Mouse (Mus musculus): ENCODE measurements around the gene 6430550D23Rik. TPM values are rescaled to one million over a fixed set of nuclear protein-coding genes. Genes with fewer than 3 reads are reported as not detected.

The 6430550D23Rik gene
- polyA plus RNA-seq, 1 experiment = 2.6 TPM

DNA sequence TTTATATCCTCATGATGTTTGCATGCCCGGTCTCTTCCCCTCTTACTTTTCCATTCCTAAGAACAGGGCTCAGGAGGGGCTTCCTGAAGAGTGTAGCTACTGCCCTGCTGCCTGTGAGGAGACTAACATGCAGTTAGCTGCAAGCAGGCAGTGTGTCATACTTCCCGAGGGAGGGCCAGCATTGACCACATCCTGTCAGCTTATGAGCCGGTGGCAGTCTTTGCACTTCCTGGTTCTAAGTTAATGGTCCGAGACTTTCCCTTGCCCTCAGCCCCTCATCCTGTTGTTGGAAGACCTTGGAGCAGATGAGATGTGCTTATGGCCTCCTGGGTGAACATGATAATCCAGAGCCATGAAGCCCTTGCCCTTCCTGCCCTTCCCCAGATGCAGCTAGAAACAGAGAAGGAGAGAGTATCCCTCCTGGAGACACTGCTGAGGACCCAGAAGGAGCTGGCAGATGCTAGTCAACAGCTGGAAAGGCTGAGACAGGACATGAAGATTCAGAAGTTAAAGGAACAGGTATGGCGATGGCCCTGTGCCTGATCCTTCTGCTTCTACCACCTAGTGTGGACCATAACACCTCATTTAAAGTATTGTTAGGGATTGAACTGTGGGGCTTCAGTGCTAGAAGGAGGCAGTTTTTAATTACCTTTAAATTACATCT, 28.3 kb downstream of the 6430550D23Rik start:
- peak overlapping the region; percentile 42 for H3K4me3 ChIP-seq (ENCODE audit: insufficient read depth, low read depth, low read length)
- H3K4me1 ChIP-seq (ENCODE audit: control insufficient read depth, insufficient read depth, insufficient read length, low read length) = no peaks in the 10 kb centered on the region
- peak overlapping the region; percentile 52; the same call in 1 of the 2 replicates for H3K27ac ChIP-seq (replicated peaks; ENCODE audit: low read depth, low read length)

DNA sequence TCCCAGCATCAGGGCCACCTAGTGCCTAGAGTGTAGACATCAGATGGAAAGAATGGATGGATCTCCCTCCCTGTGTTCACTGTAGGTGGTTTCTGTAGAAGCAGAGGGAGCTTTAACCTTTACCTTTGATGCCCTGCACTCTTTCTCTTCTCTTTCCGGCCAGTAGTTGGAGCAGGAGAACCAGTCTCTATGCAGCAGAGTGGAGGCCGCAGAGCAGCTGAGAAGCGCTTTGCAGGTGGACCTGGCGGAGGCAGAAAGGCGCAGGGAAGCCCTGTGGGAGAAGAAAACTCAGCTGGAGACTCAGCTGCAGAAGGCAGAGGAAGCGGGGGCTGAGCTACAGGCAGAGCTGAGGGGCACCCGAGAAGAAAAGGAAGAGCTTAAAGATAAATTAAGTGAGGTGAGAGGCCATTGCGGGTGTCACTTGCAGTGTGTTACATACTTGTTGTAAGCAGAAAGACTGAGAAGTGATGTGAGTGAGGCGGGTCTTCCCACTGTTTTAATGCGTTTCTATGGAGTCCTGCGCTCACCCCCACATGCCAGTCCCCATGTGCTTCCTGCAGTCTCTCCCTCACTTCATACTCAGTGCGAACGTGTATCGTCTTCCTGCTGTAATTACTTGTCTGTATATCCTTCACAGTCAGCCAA, 33.6 kb downstream of the 6430550D23Rik start:
- Histone ChIP-seq H3K4me3 (ENCODE audit: insufficient read depth, low read depth, low read length) (no peak overlapping the region), H3K27ac (replicated peaks; ENCODE audit: low read depth, low read length) (no peak overlapping the region), H3K4me1 (ENCODE audit: control insufficient read depth, insufficient read depth, insufficient read length, low read length) (no peaks in the 10 kb centered on the region)

DNA sequence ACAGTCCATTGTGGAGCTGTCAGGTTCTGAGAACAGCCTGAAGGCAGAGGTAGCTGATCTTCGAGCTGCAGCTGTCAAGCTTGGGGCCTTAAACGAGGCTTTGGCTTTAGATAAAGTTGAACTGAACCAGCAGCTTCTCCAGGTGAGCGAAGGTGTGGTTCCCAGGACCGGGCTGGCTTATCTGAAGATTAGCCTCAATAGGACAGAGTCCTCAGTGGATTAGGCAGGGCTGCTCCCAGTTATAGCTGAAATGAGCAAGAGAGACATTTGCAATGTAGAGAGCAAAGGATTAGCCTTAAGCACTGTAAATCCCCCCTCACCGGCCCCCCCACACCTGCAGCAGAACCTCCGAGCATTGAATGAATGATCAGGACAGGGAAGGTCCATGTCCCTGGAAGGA, 34.4 kb downstream of the 6430550D23Rik start:
- Histone ChIP-seq H3K4me1 (ENCODE audit: control insufficient read depth, insufficient read depth, insufficient read length, low read length) (no peaks in the 10 kb centered on the region), H3K4me3 (ENCODE audit: insufficient read depth, low read depth, low read length) (no peak overlapping the region)

DNA sequence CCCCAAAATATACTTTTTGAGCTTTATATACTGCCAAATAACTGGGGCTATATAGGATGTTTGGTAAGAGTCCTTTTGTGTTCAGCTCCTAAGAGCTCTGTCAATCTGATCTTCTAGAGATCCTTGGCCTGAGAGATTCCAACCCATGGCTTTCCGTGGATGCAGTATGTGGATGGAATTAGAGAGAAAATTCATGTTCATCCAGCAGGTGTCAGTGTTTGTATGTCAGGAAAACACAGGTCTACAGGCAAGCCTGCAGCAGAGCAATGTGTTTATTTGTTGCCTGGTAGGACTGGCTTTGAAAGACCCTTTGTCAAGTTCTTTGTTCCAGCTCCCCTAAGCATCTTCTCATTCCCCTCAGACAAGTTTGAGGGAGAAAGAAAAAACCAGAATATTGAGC, 44.8 kb downstream of the 6430550D23Rik start:
- Histone ChIP-seq H3K4me1 (ENCODE audit: control insufficient read depth, insufficient read depth, insufficient read length, low read length) (no peaks in the 10 kb centered on the region), H3K27ac (replicated peaks; ENCODE audit: low read depth, low read length) (no peak overlapping the region), H3K4me3 (ENCODE audit: insufficient read depth, low read depth, low read length) (no peak overlapping the region)

More for the DNA sequence above, 34.4 kb downstream of the 6430550D23Rik start:
- H3K27ac ChIP-seq (replicated peaks; ENCODE audit: low read depth, low read length) = no peak overlapping the region

DNA sequence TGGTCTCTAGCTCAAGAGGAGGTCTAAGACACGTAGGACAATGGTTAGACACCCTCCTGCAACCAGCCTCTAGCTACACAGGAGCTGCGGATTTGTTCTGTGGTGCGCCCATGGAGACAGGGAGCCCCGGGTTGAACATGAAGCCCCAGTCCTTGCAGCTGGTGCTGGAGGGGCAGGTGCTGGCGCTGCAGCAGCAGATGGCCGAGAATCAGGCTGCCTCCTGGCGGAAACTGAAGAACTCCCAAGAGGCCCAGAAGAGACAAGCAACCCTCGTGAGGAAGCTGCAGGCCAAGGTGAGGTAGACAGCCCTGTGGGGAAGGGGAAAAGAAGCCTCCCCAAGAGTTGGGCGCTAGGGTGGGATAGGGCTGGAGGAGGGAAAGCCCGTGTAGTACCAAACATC, 45.9 kb downstream of the 6430550D23Rik start:
- H3K27ac ChIP-seq (replicated peaks; ENCODE audit: low read depth, low read length) = no peak overlapping the region
- no peak overlapping the region for H3K4me3 ChIP-seq (ENCODE audit: insufficient read depth, low read depth, low read length)
- H3K4me1 ChIP-seq (ENCODE audit: control insufficient read depth, insufficient read depth, insufficient read length, low read length) = no peaks in the 10 kb centered on the region

- H3K4me1 ChIP-seq (ENCODE audit: control insufficient read depth, insufficient read depth, insufficient read length, low read length) = no peaks in the 10 kb centered on the region
- H3K27ac ChIP-seq (replicated peaks; ENCODE audit: low read depth, low read length) = no peak overlapping the region
Measured at GRCm38 (mm10) chr2:155959981-155960380, 47.8 kb downstream of the 6430550D23Rik start.

DNA sequence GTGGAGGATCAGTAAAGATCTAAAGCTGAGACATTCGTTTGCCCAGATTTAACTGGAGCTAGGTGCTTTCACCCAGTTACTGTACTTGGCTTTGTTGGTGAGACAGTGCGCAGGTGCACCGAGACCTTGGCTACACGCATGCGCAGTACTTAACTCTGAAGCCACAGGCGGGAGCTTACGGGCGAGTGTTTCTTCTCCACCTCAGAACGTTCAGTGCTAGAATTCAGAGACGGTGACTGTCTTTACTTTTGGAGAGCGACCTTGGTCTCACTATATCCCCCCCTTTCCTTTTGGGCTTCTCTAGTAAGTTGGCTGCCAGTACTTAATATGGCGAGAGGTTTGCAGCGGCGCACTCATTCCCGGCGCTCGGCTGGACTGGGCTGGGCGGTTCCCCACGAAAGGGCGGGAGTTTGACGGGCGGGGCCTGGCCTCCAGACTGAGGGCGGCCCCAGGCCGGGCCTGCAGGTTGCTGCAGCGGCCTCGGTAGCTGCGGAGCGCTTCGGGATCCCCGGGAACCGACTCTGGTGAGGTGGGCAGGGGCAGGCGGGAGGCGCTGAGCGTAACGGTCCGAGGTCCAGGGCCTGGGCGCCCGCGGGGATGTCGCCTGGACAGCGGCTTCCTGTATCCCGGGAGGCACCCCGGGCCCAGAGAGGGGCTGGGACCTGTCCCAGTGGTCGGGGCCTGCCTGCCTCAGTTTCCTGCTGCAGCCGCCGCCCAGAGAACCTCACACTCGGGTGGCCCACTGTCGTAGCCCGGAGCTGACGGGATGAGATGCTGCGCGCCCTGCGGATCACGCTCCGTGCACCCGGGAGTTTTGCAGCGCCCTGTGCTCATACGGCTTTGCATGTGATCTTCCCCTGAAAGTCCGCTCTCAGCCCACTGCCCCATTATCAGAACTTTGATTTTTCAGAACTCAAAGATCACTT, 51.4 kb downstream of the 6430550D23Rik start, which contains the start of gene Cep250:
Cep250 (plus strand) TSS at position 325 of the 926 bp plus-strand sequence.
- H3K4me3 ChIP-seq (ENCODE audit: insufficient read depth, low read depth, low read length) = peak within 1 kb of the TSS; percentile 71

More at GRCm38 (mm10) chr2:155959981-155960380, 47.8 kb downstream of the 6430550D23Rik start:
- no peak overlapping the region for H3K4me3 ChIP-seq (ENCODE audit: insufficient read depth, low read depth, low read length)

GRCm38 (mm10) chr2:155952006-155952405, 55.8 kb downstream of the 6430550D23Rik start:
- Histone ChIP-seq H3K4me3 (ENCODE audit: insufficient read depth, low read depth, low read length) (no peak overlapping the region), H3K4me1 (ENCODE audit: control insufficient read depth, insufficient read depth, insufficient read length, low read length) (no peaks in the 10 kb centered on the region), H3K27ac (replicated peaks; ENCODE audit: low read depth, low read length) (no peak overlapping the region)

More for the DNA sequence above, 51.4 kb downstream of the 6430550D23Rik start, which contains the start of gene Cep250:
- Histone ChIP-seq H3K4me1 (ENCODE audit: control insufficient read depth, insufficient read depth, insufficient read length, low read length) (no peaks in the 10 kb centered on the region), H3K27ac (replicated peaks; ENCODE audit: low read depth, low read length) (peak within 1 kb of the TSS; percentile 98)

DNA sequence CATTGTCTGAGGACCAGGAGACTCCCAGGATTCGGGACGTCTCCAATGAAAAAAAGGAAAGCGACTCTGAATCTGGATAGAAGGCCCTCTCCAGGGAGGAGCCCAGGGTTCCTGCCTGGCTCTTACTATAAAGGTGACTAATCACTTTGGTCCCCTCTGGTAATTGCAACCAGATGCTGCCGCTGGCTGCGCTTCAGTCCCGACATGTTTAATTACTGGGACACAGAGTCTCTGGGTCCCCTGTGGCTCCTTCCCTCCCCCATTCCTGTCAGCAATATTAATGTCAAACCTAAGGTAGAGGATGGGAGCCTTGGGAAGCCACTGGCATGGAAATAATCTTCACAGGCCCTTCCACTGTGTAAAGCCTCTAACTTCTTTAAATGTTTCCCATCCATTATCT, 58.4 kb downstream of the 6430550D23Rik start:
- H3K4me3 ChIP-seq (ENCODE audit: insufficient read depth, low read depth, low read length) = no peak overlapping the region
- H3K27ac ChIP-seq (replicated peaks; ENCODE audit: low read depth, low read length) = no peak overlapping the region
- no peaks in the 10 kb centered on the region; the same call in 1 of the 2 replicates for H3K4me1 ChIP-seq (ENCODE audit: control insufficient read depth, insufficient read depth, insufficient read length, low read length)

GRCm38 (mm10) chr2:155947390-155948002, 60.3 kb downstream of the 6430550D23Rik start:
- H3K4me3 ChIP-seq (ENCODE audit: insufficient read depth, low read depth, low read length) = no peak overlapping the region
- no peak overlapping the region for H3K27ac ChIP-seq (replicated peaks; ENCODE audit: low read depth, low read length)
- peaks cover 2% of the 10 kb centered on the region; the same call in 1 of the 2 replicates for H3K4me1 ChIP-seq (ENCODE audit: control insufficient read depth, insufficient read depth, insufficient read length, low read length)

DNA sequence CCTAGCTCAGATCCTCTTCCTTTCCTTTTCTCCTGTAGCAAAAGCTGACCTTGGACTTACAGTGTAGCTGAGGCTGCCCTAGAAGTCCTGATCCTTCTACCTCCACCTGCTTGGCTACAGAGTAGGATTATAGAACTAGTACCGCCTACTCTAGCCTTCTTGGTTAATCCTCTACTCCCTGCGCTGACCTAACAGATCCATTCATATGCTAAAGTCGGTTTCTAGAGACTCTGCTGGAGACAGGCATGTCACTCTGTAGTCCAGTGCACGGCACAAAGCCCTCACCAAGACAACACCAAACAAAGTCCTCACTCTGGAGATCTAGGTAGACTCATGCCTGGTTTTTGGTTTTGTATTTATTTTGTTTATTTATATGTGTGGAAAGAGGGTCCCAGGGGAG, 61.3 kb downstream of the 6430550D23Rik start:
- H3K4me3 ChIP-seq (ENCODE audit: insufficient read depth, low read depth, low read length) = no peak overlapping the region
- H3K4me1 ChIP-seq (ENCODE audit: control insufficient read depth, insufficient read depth, insufficient read length, low read length) = peaks cover 3% of the 10 kb centered on the region; the same call in 1 of the 2 replicates
- no peak overlapping the region for H3K27ac ChIP-seq (replicated peaks; ENCODE audit: low read depth, low read length)

DNA sequence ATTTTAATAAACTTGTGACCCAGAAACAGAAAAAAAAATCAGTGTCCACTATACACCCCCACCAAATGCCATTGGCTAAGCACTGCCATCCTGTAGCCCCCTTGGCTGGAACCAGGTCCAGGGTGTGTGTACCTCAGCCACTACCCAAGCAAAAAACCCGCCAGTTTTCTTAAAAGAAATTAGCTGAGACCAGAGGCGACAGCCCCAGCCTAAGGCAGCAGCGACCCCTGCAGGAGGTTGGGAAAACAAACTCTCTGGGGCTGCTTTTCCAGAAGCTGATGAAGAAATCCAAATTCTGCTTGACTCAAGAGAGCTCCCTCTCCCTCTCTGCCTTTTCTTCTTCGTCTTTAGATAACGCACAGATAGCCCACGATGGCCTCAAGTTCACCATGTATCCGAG, 61.7 kb downstream of the 6430550D23Rik start:
- Histone ChIP-seq H3K4me1 (ENCODE audit: control insufficient read depth, insufficient read depth, insufficient read length, low read length) (peaks cover 7% of the 10 kb centered on the region; the same call in 1 of the 2 replicates), H3K4me3 (ENCODE audit: insufficient read depth, low read depth, low read length) (no peak overlapping the region), H3K27ac (replicated peaks; ENCODE audit: low read depth, low read length) (no peak overlapping the region)

DNA sequence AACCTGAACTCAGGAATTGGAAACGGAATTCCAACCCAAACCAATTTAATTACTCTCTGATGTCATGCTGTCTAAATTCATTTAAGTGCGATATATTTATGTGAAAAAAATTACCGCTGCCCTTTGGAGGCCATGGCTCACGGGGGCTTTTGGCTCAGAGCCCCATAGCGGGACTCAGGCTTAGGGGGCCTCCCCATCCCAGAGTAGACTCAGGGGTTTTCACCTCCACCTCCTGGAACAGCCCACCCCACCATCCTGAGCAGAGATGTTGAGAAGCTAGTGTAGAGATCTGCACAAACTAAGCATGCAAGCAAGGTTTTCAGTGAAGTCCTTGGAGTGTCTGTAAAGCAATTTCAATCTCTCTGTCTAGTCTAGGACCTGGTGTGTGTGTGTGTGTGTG, 62.2 kb downstream of the 6430550D23Rik start:
- no peak overlapping the region for H3K4me3 ChIP-seq (ENCODE audit: insufficient read depth, low read depth, low read length)
- peaks cover 9% of the 10 kb centered on the region; the same call in 1 of the 2 replicates for H3K4me1 ChIP-seq (ENCODE audit: control insufficient read depth, insufficient read depth, insufficient read length, low read length)
- H3K27ac ChIP-seq (replicated peaks; ENCODE audit: low read depth, low read length) = no peak overlapping the region

DNA sequence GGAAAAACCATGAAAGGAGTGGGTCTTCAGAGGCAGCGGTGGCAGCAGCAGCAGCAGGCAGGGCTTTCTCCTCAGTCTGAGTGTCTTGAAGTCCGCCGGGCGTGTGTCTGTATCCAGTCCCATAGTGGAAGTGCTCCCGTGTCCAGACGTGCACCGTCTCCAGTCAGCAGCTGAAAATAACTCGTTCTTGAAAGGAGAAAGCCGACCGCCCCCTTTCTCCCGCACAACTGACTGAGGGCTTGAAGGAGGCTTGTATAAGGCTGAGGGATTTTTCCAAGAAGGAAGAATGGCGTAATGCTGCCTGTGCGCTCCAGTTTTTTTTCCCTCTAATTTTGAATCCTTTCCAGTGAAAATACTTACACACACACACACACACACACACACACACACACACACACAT, 62.7 kb downstream of the 6430550D23Rik start, which contains the start of gene Gdf5:
Gdf5 (minus strand) TSS at position 244 of the 400 bp plus-strand sequence.
- Histone ChIP-seq H3K27ac (replicated peaks; ENCODE audit: low read depth, low read length) (peak within 1 kb of the TSS; percentile 38), H3K4me3 (ENCODE audit: insufficient read depth, low read depth, low read length) (peak within 1 kb of the TSS; percentile 40), H3K4me1 (ENCODE audit: control insufficient read depth, insufficient read depth, insufficient read length, low read length) (peaks cover 10% of the 10 kb centered on the region)
